Mouse (Mus musculus) liver, embryonic 16.5 days (tissue): ENCODE data around the gene Nfkbie. TPM values are rescaled to one million over a fixed set of nuclear protein-coding genes. Genes with fewer than 3 reads are reported as not detected.

Source experiments
- ATAC-seq: fragments of 200-750 bp; cut with Nextera tagmentation; 2 replicates; pipeline ENCODE4 v1.8.0; 2017; ENCODE audit warnings: low read depth, mild to moderate bottlenecking, moderate number of reproducible peaks, moderate library complexity
- H3K27ac ChIP-seq: fragments of 300-500 bp; sonication (generic); 2 replicates; pipeline ENCODE4 v1.5.1; 2014; ENCODE audit warnings: mild to moderate bottlenecking, low read length
- H3K27me3 ChIP-seq: fragments of 300-500 bp; sonication (generic); 2 replicates; pipeline ENCODE4 v1.6.1; 2014; ENCODE audit warnings: low read depth, low read length, mixed read lengths; ENCODE audit not compliant: control insufficient read depth, insufficient read depth
- H3K36me3 ChIP-seq: fragments of 300-500 bp; sonication (generic); 2 replicates; pipeline ENCODE4 v1.6.1; 2014; ENCODE audit warnings: mild to moderate bottlenecking; ENCODE audit not compliant: control insufficient read depth, insufficient read depth
- H3K4me1 ChIP-seq: fragments of 300-500 bp; sonication (generic); 2 replicates; pipeline ENCODE4 v1.6.1; 2014; ENCODE audit warnings: low read depth, low read length, mixed read lengths; ENCODE audit not compliant: control insufficient read depth
- H3K4me2 ChIP-seq: fragments of 300-500 bp; sonication (generic); 2 replicates; pipeline ENCODE4 v1.6.1; 2014; ENCODE audit warnings: low read depth, low read length, mixed read lengths
- H3K4me3 ChIP-seq: fragments of 300-500 bp; sonication (generic); 2 replicates; pipeline ENCODE4 v1.5.1; 2014; ENCODE audit warnings: low read depth, mild to moderate bottlenecking, low read length
- H3K9ac ChIP-seq: fragments of 300-500 bp; sonication (generic); 2 replicates; pipeline ENCODE4 v1.6.1; 2014; ENCODE audit warnings: low read depth, low read length
- H3K9me3 ChIP-seq: fragments of 300-500 bp; sonication (generic); replicated peaks from 2 replicates; pipeline ENCODE4 v1.6.1; 2016; ENCODE audit warnings: low read length; ENCODE audit not compliant: control insufficient read depth
- WGBS: fragments of 180-500 bp; shearing (Covaris S2); extraction: QIAGEN DNeasy Blood & Tissue Kit; methylation state at CpG from one replicate; pipeline ENCODE4 v1.1.7; 2014; ENCODE audit not compliant: insufficient replicate concordance; 5-methylcytosine and 5-hydroxymethylcytosine counted together
- polyA plus RNA-seq: library from polyadenylated mRNA; unstranded; fragments of >200 nt; fragmentation: Nextera tagmentation; extraction: Ambion mirVana; gene quantifications from 2 replicates; pipeline ENCODE4 v1.2.1, GENCODE M21; 2015

The Nfkbie gene
- polyA plus RNA-seq, 1 experiment from 2014 or later, result 1.8 TPM

DNA sequence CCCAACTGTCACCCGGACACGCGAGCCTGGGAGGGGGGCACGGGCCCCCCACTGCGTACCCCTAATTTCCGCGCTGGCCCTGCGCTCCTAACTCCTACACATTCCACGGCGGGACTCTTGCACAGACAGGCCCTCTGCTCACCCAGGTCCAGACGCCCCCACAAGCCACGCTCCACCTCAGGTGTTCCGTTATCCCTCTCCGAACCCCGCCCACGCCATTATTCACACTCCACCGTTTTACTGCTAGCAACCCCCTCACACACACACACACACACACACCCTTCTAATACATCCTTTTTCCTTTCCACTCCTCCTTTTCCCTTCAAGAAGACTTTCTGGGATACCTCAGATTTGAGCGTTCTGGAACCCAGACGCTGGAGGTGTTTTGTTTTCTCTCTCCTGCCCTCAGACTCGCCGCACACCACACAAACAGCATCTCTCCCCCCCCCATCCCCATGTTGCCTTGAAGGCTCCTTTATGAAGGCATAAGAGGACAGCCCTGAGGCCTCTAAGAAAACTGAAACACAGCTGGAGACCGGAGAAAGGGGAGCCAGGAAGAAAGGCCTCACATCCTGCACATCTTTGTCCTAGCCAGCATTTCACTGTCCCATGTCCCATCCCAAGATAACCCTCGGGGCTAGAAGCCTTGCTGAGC, 40.4 kb downstream of the Nfkbie start:
- WGBS, result 18% methylated on average over 23 of the region's 23 CpGs
- peak overlapping the region; percentile 95 for H3K27ac ChIP-seq
- no peak for ATAC-seq
- peak overlapping the region; percentile 92 for H3K4me3 ChIP-seq
- no peaks in the 10 kb centered on the region; the same call in 1 of the 2 replicates for H3K36me3 ChIP-seq
- H3K27me3 ChIP-seq, result no peaks in the 10 kb centered on the region; the same call in 1 of the 2 replicates
- H3K9me3 ChIP-seq, result no peaks in the 10 kb centered on the region
- peaks cover 80% of the 10 kb centered on the region for H3K4me1 ChIP-seq
- peak overlapping the region; percentile 99 for H3K4me2 ChIP-seq
- peak overlapping the region; percentile 91 for H3K9ac ChIP-seq

DNA sequence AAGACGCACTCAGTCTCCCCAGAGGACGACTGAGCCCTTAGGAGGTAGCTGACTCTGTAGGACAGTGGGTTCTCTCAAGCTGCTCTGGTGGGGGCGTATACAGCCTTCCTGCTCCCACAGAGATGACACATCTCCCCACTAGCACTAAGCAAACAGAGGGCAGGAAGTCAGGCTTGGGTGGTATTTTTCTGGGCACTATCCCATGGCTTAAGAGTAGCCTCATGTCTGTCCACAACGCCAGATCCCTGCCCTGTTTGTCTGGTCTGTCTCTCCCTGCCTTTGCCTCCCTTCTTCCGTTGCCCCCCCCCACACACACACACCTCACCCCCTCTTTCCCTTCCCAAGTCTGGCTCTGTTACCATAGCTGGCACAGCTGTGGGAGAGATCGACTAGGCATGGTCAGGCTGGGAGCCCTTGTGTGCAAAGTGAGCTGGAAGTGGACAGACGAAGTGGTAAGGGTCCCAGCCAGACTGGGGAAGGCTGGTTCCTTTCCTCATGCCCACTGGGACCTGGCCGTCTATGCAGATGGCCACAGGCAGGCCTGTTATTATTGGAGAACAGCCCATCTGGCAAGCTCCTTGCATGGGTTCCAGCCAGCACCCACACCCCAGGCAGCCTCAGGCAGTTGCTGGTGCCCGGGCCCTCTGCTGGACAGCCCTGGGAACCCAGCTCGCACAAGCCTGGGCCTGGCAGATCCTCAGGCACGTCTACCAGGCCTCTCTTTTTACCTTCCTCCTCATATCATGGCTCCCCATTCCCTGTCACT, 41.3 kb downstream of the Nfkbie start:
- H3K9me3 ChIP-seq, result no peaks in the 10 kb centered on the region
- 40% methylated on average over 11 of the region's 11 CpGs for WGBS
- H3K9ac ChIP-seq, result peak overlapping the region; percentile 31; the same call in 1 of the 2 replicates
- no peak overlapping the region; the same call in 1 of the 2 replicates for H3K4me2 ChIP-seq
- no peaks in the 10 kb centered on the region; the same call in 1 of the 2 replicates for H3K27me3 ChIP-seq
- H3K27ac ChIP-seq, result peak overlapping the region; percentile 45
- no peak for ATAC-seq
- peaks cover 85% of the 10 kb centered on the region for H3K4me1 ChIP-seq
- H3K36me3 ChIP-seq, result no peaks in the 10 kb centered on the region
- no peak overlapping the region for H3K4me3 ChIP-seq

- 18% methylated on average over 3 of the region's 3 CpGs for WGBS
- Histone ChIP-seq H3K27ac (peak overlapping the region; percentile 1; the same call in 1 of the 2 replicates), H3K9ac (no peak overlapping the region), H3K4me2 (no peak overlapping the region), H3K4me1 (peaks cover 79% of the 10 kb centered on the region), H3K4me3 (no peak overlapping the region), H3K36me3 (no peaks in the 10 kb centered on the region), H3K9me3 (no peaks in the 10 kb centered on the region), H3K27me3 (no peaks in the 10 kb centered on the region; the same call in 1 of the 2 replicates)
- no peak for ATAC-seq
These were observed 42.3 kb downstream of the Nfkbie start for GRCm38 (mm10) chr17:45597787-45598186.

- no peak overlapping the region for H3K4me3 ChIP-seq
- ATAC-seq, result no peak
- H3K9me3 ChIP-seq, result no peaks in the 10 kb centered on the region
- H3K4me1 ChIP-seq, result peaks cover 73% of the 10 kb centered on the region
- no peak overlapping the region for H3K9ac ChIP-seq
- no peaks in the 10 kb centered on the region; the same call in 1 of the 2 replicates for H3K27me3 ChIP-seq
- H3K36me3 ChIP-seq, result no peaks in the 10 kb centered on the region
- no peak overlapping the region for H3K27ac ChIP-seq
- 82% methylated on average over 2 of the region's 2 CpGs for WGBS
- no peak overlapping the region for H3K4me2 ChIP-seq
These were observed 42.9 kb downstream of the Nfkbie start for GRCm38 (mm10) chr17:45598376-45598775.

- peaks cover 68% of the 10 kb centered on the region for H3K4me1 ChIP-seq
- no peak for ATAC-seq
- peak overlapping the region; percentile 61; the same call in 1 of the 2 replicates for H3K27ac ChIP-seq
These were observed 43.4 kb downstream of the Nfkbie start for GRCm38 (mm10) chr17:45598891-45599290.

DNA sequence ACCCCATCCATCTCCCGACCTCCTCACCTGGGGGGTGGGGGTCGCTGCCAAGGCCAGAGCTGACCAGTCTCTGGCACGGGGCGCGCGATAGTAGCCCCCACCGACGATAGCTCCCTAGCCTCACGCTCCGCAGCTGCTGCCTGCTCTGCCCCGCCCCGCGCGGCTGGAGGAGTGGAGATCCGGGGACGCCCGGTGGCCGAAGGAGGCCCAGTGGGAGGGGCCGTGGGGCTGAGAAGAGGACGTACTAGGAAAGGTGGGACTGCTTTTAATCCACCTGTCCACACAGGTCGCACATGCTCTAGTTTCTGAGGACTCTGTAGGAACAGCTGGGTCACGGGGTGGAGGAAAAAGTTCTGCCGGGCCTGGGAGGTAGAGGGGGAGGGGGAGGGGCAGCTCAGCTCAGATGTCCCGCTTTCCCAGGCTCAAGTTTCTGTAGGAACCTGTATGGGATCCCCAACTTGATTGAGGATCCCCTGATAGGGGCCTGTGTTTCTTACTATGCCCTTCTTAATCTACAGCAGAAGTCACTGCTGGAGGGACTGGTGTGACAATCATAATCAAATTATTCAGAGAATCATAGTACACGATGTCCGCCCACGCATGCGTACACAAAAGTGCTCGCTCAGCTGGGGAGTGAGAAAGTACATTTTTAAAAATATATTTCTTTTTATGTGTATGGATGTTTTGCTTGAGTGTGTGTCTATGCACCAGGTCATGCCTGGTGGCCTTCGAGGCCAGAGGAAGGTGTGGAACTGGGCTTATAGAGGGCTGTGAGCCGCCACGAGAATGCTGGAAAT, 44.1 kb downstream of the Nfkbie start, which contains the start of gene Slc29a1:
Slc29a1 (minus strand) TSS at position 161 of the 797 bp plus-strand sequence.
- Histone ChIP-seq H3K36me3 (no peaks in the 10 kb centered on the region), H3K9ac (peak within 1 kb of the TSS; percentile 61), H3K27ac (peak within 1 kb of the TSS; percentile 61), H3K4me1 (peaks cover 62% of the 10 kb centered on the region), H3K27me3 (no peaks in the 10 kb centered on the region; the same call in 1 of the 2 replicates), H3K4me2 (peak within 1 kb of the TSS; percentile 77), H3K9me3 (no peaks in the 10 kb centered on the region), H3K4me3 (peak within 1 kb of the TSS; percentile 55)
- ATAC-seq, result peak; percentile 41
- 21% methylated on average over 32 of the region's 32 CpGs for WGBS

More at GRCm38 (mm10) chr17:45598891-45599290, 43.4 kb downstream of the Nfkbie start:
- Histone ChIP-seq H3K36me3 (no peaks in the 10 kb centered on the region), H3K27me3 (no peaks in the 10 kb centered on the region; the same call in 1 of the 2 replicates), H3K4me2 (peak overlapping the region; percentile 77), H3K9me3 (no peaks in the 10 kb centered on the region), H3K9ac (no peak overlapping the region; the same call in 1 of the 2 replicates), H3K4me3 (peak overlapping the region; percentile 55)
- 51% methylated on average over 3 of the region's 3 CpGs for WGBS

GRCm38 (mm10) chr17:45600267-45600666, 44.8 kb downstream of the Nfkbie start:
- Histone ChIP-seq H3K27ac (no peak overlapping the region), H3K36me3 (no peaks in the 10 kb centered on the region), H3K4me1 (peaks cover 57% of the 10 kb centered on the region), H3K4me2 (no peak overlapping the region), H3K9me3 (no peaks in the 10 kb centered on the region), H3K4me3 (no peak overlapping the region), H3K9ac (0 out of 2 replicates have a peak overlapping the region, but pooled peaks have one; percentile 8), H3K27me3 (no peaks in the 10 kb centered on the region; the same call in 1 of the 2 replicates)
- no peak for ATAC-seq
- WGBS, result 71% methylated on average over 8 of the region's 8 CpGs

DNA sequence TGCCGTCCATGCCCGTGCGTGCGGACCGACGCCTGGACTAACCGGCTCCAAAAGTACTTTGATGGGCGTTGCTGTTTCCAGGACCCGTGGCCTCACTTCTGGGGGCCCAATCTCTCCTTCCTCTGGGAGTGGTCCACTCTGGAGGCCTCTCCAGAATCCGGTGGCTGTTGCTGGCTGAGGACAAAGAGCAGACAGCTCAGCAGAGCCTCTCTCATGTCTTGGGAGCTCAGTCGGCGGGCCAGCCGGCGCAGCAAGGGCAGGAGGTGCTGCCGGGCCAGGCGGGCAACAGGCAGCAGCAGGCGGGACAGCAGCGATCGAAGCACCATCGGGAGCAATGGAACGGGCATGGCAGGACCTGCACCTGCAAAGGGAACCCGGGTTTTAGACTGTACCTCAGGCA, 45.8 kb downstream of the Nfkbie start:
- H3K9me3 ChIP-seq, result no peaks in the 10 kb centered on the region
- no peak for ATAC-seq
- peak overlapping the region; percentile 13; the same call in 1 of the 2 replicates for H3K4me2 ChIP-seq
- H3K9ac ChIP-seq, result no peak overlapping the region
- H3K27me3 ChIP-seq, result no peaks in the 10 kb centered on the region; the same call in 1 of the 2 replicates
- H3K27ac ChIP-seq, result no peak overlapping the region
- H3K4me1 ChIP-seq, result peaks cover 48% of the 10 kb centered on the region
- 33% methylated on average over 22 of the region's 22 CpGs for WGBS
- no peak overlapping the region for H3K4me3 ChIP-seq
- H3K36me3 ChIP-seq, result no peaks in the 10 kb centered on the region
